8 mouse cellular contexts compared by ENCODE assay signal in the genomic region with DNA sequence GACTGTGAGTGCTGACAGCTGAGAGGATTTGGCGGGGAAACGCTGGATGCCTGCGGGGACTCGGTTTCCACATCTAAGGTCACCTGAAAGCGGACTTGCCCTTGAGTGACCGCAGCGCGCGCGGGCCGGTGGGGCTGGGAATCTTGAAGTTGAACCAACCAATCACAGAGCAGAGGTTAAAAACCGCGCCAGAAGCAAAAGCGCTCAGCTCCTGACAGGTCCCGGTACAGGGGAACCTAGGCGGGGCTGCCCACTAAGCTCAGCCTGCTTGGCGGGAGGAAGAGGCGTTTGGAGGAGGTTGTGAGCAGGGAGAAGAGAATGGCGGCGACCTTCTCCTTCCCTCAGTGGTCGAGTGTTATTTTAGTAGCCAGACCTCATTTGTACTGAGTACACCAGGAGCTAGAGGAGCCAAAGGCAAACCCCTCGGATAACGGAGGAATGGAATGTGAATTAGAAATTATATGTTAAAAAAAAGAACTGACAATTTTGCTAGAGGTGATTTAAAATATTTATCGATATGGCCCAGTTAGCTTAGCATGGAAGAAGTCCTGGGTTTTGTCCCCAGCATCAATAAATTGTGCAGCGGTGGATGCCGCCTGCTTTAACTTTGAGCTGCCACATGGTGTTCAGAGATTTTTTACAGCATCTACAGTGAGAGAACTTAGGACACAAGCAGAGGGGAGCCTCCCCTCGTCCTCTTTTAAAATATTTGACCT. TPM values are rescaled to one million over a fixed set of nuclear protein-coding genes. Genes with fewer than 3 reads are reported as not detected.
A peak's percentile ranks its signal among the peaks of the same experiment; 100 is the strongest.
DNase-seq lines count a peak whose midpoint lies in the region; ATAC-seq and TF ChIP-seq lines count a peak whose summit lies in the region.

No protein-coding gene starts in this region.

- ATAC-seq in heart, embryonic 11.5 days (replicated peaks; ENCODE audit: insufficient number of reproducible peaks, low FRiP score, low TSS enrichment) = peak; percentile 62
- ATAC-seq in heart, postnatal 0 days (ENCODE audit: insufficient read depth, low read depth) = peak; percentile 13; the same call in 1 of the 2 replicates

- no peak for DNase-seq in heart, adult 18-20 months
- peak; percentile 58 for DNase-seq in heart, postnatal 0 days (ENCODE audit: low spot score)
- DNase-seq in limb, embryonic 10.5 days (ENCODE audit: low spot score) = peak; percentile 83
- DNase-seq in neural tube, embryonic 10.5 days (ENCODE audit: extremely low spot score, low spot score) = peak; percentile 74
- no peak for DNase-seq in left cerebral cortex, adult 18-20 months (ENCODE audit: low spot score in 2 of 2)
- DNase-seq in frontal cortex, postnatal 36 days (ENCODE audit: low spot score in 2 of 2) = no peak

- peak overlapping the region; percentile 84 for H3K4me3 ChIP-seq in heart, embryonic 11.5 days (ENCODE audit: low read depth, low read length)
- peak overlapping the region; percentile 100 for H3K4me3 ChIP-seq in bone marrow, adult 2 months (replicated peaks; ENCODE audit: control insufficient read depth, low read depth, low read length)
- H3K4me3 ChIP-seq in heart, postnatal 0 days (ENCODE audit: low read depth, low read length) = peak overlapping the region; percentile 79
- H3K4me3 ChIP-seq in limb, embryonic 10.5 days = peak overlapping the region; percentile 86

- peak overlapping the region; percentile 70 for H3K27ac ChIP-seq in heart, embryonic 11.5 days (ENCODE audit: low read depth, low read length)
- H3K27ac ChIP-seq in bone marrow, adult 2 months (ENCODE audit: control insufficient read depth, insufficient read depth, low read depth, low read length, poor library complexity) = peak overlapping the region; percentile 90
- peak overlapping the region; percentile 49 for H3K27ac ChIP-seq in heart, postnatal 0 days (ENCODE audit: low read depth)
- H3K27ac ChIP-seq in limb, embryonic 10.5 days = peak overlapping the region; percentile 98

- peaks cover 26% of the 10 kb centered on the region for H3K4me1 ChIP-seq in heart, embryonic 11.5 days (ENCODE audit: control insufficient read depth, insufficient read depth, low read length)
- H3K4me1 ChIP-seq in bone marrow, adult 2 months (ENCODE audit: control insufficient read depth, insufficient read depth, low read length) = peaks cover 3% of the 10 kb centered on the region
- H3K4me1 ChIP-seq in heart, postnatal 0 days (ENCODE audit: control insufficient read depth, insufficient read depth) = peaks cover 23% of the 10 kb centered on the region
- H3K4me1 ChIP-seq in limb, embryonic 10.5 days = peaks cover 38% of the 10 kb centered on the region

- H3K36me3 ChIP-seq in heart, embryonic 11.5 days (ENCODE audit: control insufficient read depth, insufficient read depth, low read length) = peaks cover 3% of the 10 kb centered on the region; the same call in 1 of the 2 replicates
- peaks cover 9% of the 10 kb centered on the region for H3K36me3 ChIP-seq in heart, postnatal 0 days (replicated peaks; ENCODE audit: control insufficient read depth, insufficient read depth, low read length)
- peaks cover 26% of the 10 kb centered on the region for H3K36me3 ChIP-seq in limb, embryonic 10.5 days

- no peak for TF ChIP-seq EP300 in heart, postnatal 0 days (IDR thresholded peaks at IDR 0.05; ENCODE audit: low read depth)

- no peaks in the 10 kb centered on the region for H3K9me3 ChIP-seq in heart, embryonic 11.5 days (replicated peaks; ENCODE audit: control insufficient read depth, low read length)
- H3K9me3 ChIP-seq in heart, postnatal 0 days (replicated peaks; ENCODE audit: control insufficient read depth, low read length) = no peaks in the 10 kb centered on the region
- no peaks in the 10 kb centered on the region for H3K9me3 ChIP-seq in limb, embryonic 10.5 days (replicated peaks)

- H3K9ac ChIP-seq in heart, embryonic 11.5 days (ENCODE audit: low read depth, low read length) = peak overlapping the region; percentile 84
- peak overlapping the region; percentile 64; the same call in 1 of the 2 replicates for H3K9ac ChIP-seq in heart, postnatal 0 days (replicated peaks; ENCODE audit: low read depth, low read length)

- TF ChIP-seq CTCF in bone marrow, adult 2 months (IDR thresholded peaks at IDR 0.05; ENCODE audit: control insufficient read depth, insufficient read depth, low read length) = no peak
- TF ChIP-seq CTCF in heart, postnatal 0 days (IDR thresholded peaks at IDR 0.05; ENCODE audit: low read depth) = no peak

- peak overlapping the region; percentile 67 for H3K4me2 ChIP-seq in heart, embryonic 11.5 days
- H3K4me2 ChIP-seq in heart, postnatal 0 days (ENCODE audit: low read depth, low read length) = peak overlapping the region; percentile 88

- no peaks in the 10 kb centered on the region for H3K27me3 ChIP-seq in heart, embryonic 11.5 days (ENCODE audit: control insufficient read depth, insufficient read depth, low read length)
- no peaks in the 10 kb centered on the region for H3K27me3 ChIP-seq in heart, postnatal 0 days (ENCODE audit: control insufficient read depth, insufficient read depth, low read length)
- H3K27me3 ChIP-seq in limb, embryonic 10.5 days (ENCODE audit: low read depth, poor library complexity, severe bottlenecking) = no peaks in the 10 kb centered on the region

- peak; percentile 80; the same call in 1 of the 2 replicates for TF ChIP-seq POLR2A in bone marrow, adult 2 months (IDR thresholded peaks at IDR 0.05; ENCODE audit: borderline replicate concordance, control insufficient read depth, low read depth, low read length)

- under 1% methylated on average over 27 of the region's 27 CpGs for WGBS in heart, embryonic 11.5 days (ENCODE audit: insufficient replicate concordance)
- WGBS in bone marrow, adult 2 months = under 1% methylated on average over 27 of the region's 27 CpGs
- WGBS in heart, postnatal 0 days = 2% methylated on average over 27 of the region's 27 CpGs
- WGBS in limb, embryonic 10.5 days = under 1% methylated on average over 27 of the region's 27 CpGs

RNA-seq across cellular contexts. Expression of a gene that starts 1.1 kb away (rescaled TPM):
- 211 and 229 TPM in 2 replicates for polyA plus RNA-seq in heart, embryonic 11.5 days (2014; fragmentation: Nextera tagmentation; extraction: Ambion mirVana)
- 1 to 10 TPM; 2.0 to 3.4 TPM for total RNA-seq in heart, adult 18-20 months (2021)
- polyA plus RNA-seq in bone marrow, adult 2 months (2011; ENCODE audit: insufficient read depth, insufficient read length, low replicate concordance, missing spikeins) = 203 and 291 TPM in 2 replicates
- total RNA-seq in heart, postnatal 0 days (2014; rRNA removed; ENCODE audit: low replicate concordance) = 76.8 and 78.0 TPM in 2 replicates
- 81.8 and 90.3 TPM in 2 replicates for polyA plus RNA-seq in heart, postnatal 0 days (2015; fragmentation: Nextera tagmentation; extraction: Ambion mirVana)
- 631 and 705 TPM in 2 replicates for polyA plus RNA-seq in limb, embryonic 10.5 days (2016; fragmentation: Nextera tagmentation; extraction: Ambion mirVana)
- total RNA-seq in left cerebral cortex, adult 18-20 months (2021) = 1 to 10 TPM; 1.2 to 1.4 TPM

RNA-seq across cellular contexts. Expression of a gene that starts 25.3 kb away (rescaled TPM):
- 0.66 TPM in 2 replicates for polyA plus RNA-seq in heart, embryonic 11.5 days (2014; fragmentation: Nextera tagmentation; extraction: Ambion mirVana)
- 1 to 10 TPM; 3.3 to 3.9 TPM for total RNA-seq in heart, adult 18-20 months (2021)
- polyA plus RNA-seq in bone marrow, adult 2 months (2011; ENCODE audit: insufficient read depth, insufficient read length, low replicate concordance, missing spikeins) = 0.56 and 3.0 TPM in 2 replicates
- 2.5 and 3.8 TPM in 2 replicates for total RNA-seq in heart, postnatal 0 days (2014; rRNA removed; ENCODE audit: low replicate concordance)
- polyA plus RNA-seq in heart, postnatal 0 days (2015; fragmentation: Nextera tagmentation; extraction: Ambion mirVana) = 0.85 and 0.89 TPM in 2 replicates
- polyA plus RNA-seq in limb, embryonic 10.5 days (2016; fragmentation: Nextera tagmentation; extraction: Ambion mirVana) = 0.21 TPM in 1 of 2 replicates, not detected in the other
- 10 to 100 TPM; 18.0 to 19.7 TPM for total RNA-seq in left cerebral cortex, adult 18-20 months (2021)

RNA-seq across cellular contexts. Expression of a gene that starts 55.8 kb away (rescaled TPM):
- polyA plus RNA-seq in heart, embryonic 11.5 days (2014; fragmentation: Nextera tagmentation; extraction: Ambion mirVana) = 12.2 and 15.3 TPM in 2 replicates
- total RNA-seq in heart, adult 18-20 months (2021) = 10 to 100 TPM; 11.6 to 12.4 TPM
- polyA plus RNA-seq in bone marrow, adult 2 months (2011; ENCODE audit: insufficient read depth, insufficient read length, low replicate concordance, missing spikeins) = 10.4 and 11.8 TPM in 2 replicates
- total RNA-seq in heart, postnatal 0 days (2014; rRNA removed; ENCODE audit: low replicate concordance) = 37.4 and 45.5 TPM in 2 replicates
- 16.5 and 25.4 TPM in 2 replicates for polyA plus RNA-seq in heart, postnatal 0 days (2015; fragmentation: Nextera tagmentation; extraction: Ambion mirVana)
- polyA plus RNA-seq in limb, embryonic 10.5 days (2016; fragmentation: Nextera tagmentation; extraction: Ambion mirVana) = 8.4 and 9.5 TPM in 2 replicates
- 1 to 10 TPM; 5.7 to 5.9 TPM for total RNA-seq in left cerebral cortex, adult 18-20 months (2021)

Comparison
In these comparisons a context has a peak if more than half of its experiments do, and no peak if none do; other contexts are left out.
1. DNase-seq: peak in heart, postnatal 0 days (single experiment), limb, embryonic 10.5 days (single experiment) and neural tube, embryonic 10.5 days (single experiment); none in heart, adult 18-20 months (0 of 2), left cerebral cortex, adult 18-20 months (0 of 2) and frontal cortex, postnatal 36 days (0 of 2).
2. Peak in every context shown above with its lines, with median percentiles within 50 percentile points of each other: H3K27ac ChIP-seq and H3K4me3 ChIP-seq.